Mouse (Mus musculus): ENCODE measurements around the gene Slfn2. TPM values are rescaled to one million over a fixed set of nuclear protein-coding genes. Genes with fewer than 3 reads are reported as not detected.

Slfn2 gene
- polyA plus RNA-seq, 1 experiment, result 2.5 TPM

- TF ChIP-seq CTCF (IDR thresholded peaks at IDR 0.05; ENCODE audit: extremely low read depth, insufficient read depth, low read length), result no peak
- no peak for TF ChIP-seq POLR2A (IDR thresholded peaks at IDR 0.05; ENCODE audit: extremely low read depth, insufficient read depth, low read length)
- Histone ChIP-seq H3K27ac (ENCODE audit: insufficient read depth, low read length) (no peak within 1 kb of the TSS), H3K4me3 (ENCODE audit: insufficient read depth, low read length) (no peak within 1 kb of the TSS), H3K4me1 (ENCODE audit: control insufficient read depth, insufficient read depth, low read length) (no peaks in the 10 kb centered on the region)
These were observed 51.8 kb downstream of the Slfn2 start, which contains the start of gene Slfn1 for GRCm38 (mm10) chr11:83116597-83117227. TSS of gene Slfn1 (plus strand) at chr11:83116849.

GRCm38 (mm10) chr11:83118056-83118455, 53.1 kb downstream of the Slfn2 start:
- Histone ChIP-seq H3K4me1 (ENCODE audit: control insufficient read depth, insufficient read depth, low read length) (no peaks in the 10 kb centered on the region), H3K4me3 (ENCODE audit: insufficient read depth, low read length) (no peak overlapping the region), H3K27ac (ENCODE audit: insufficient read depth, low read length) (no peak overlapping the region)
- no peak for TF ChIP-seq POLR2A (IDR thresholded peaks at IDR 0.05; ENCODE audit: extremely low read depth, insufficient read depth, low read length)
- TF ChIP-seq CTCF (IDR thresholded peaks at IDR 0.05; ENCODE audit: extremely low read depth, insufficient read depth, low read length), result no peak

Other genes with a start within 250 kb of the Slfn2 start
- gene Rffl, start 193.9 kb upstream of the Slfn2 start, polyA plus RNA-seq (2012; rRNA removed), result 11.1 and 12.7 TPM in 2 replicates
- gene Rad51d, start 174.5 kb upstream of the Slfn2 start, polyA plus RNA-seq (2012; rRNA removed), result 16.1 and 16.6 TPM in 2 replicates
- not detected in 2 replicates for gene Fndc8, start 173.0 kb upstream of the Slfn2 start, polyA plus RNA-seq (2012; rRNA removed)
- 36.8 and 39.6 TPM in 2 replicates for gene Nle1, start 156.7 kb upstream of the Slfn2 start, polyA plus RNA-seq (2012; rRNA removed)
- gene Unc45b, start 154.6 kb upstream of the Slfn2 start, polyA plus RNA-seq (2012; rRNA removed), result 2.0 and 2.7 TPM in 2 replicates
- gene Slfn5, start 113.8 kb upstream of the Slfn2 start, polyA plus RNA-seq (2012; rRNA removed), result 4.3 TPM in 2 replicates
- 0.17 and 0.25 TPM in 2 replicates for gene Slfn9, start 73.3 kb upstream of the Slfn2 start, polyA plus RNA-seq (2012; rRNA removed)
- gene Slfn8, start 44.3 kb upstream of the Slfn2 start, polyA plus RNA-seq (2012; rRNA removed), result 0.93 and 0.96 TPM in 2 replicates
- gene Slfn1, start 51.7 kb downstream of the Slfn2 start, polyA plus RNA-seq (2012; rRNA removed), result 0.04 and 0.09 TPM in 2 replicates
- gene Slfn4, start 110.1 kb downstream of the Slfn2 start, polyA plus RNA-seq (2012; rRNA removed), result 0.06 TPM in 2 replicates
- 0.46 and 0.74 TPM in 2 replicates for gene Slfn3, start 126.2 kb downstream of the Slfn2 start, polyA plus RNA-seq (2012; rRNA removed)
- gene Slfn14, start 221.6 kb downstream of the Slfn2 start, polyA plus RNA-seq (2012; rRNA removed), result not detected in 2 replicates
- 130 and 131 TPM in 2 replicates for gene Ap2b1, start 233.9 kb downstream of the Slfn2 start, polyA plus RNA-seq (2012; rRNA removed)
- gene Pex12, start 237.5 kb downstream of the Slfn2 start, polyA plus RNA-seq (2012; rRNA removed), result 7.0 and 7.3 TPM in 2 replicates